Mouse (Mus musculus) C2C12 (cell line): ENCODE data around the gene Naxe.

ENCODE experiments used
- CEBPB ChIP-seq: IDR thresholded peaks from one replicate; pipeline ENCODE4 v1.6.1; 2011; ENCODE audit warnings: low read depth, mild to moderate bottlenecking, control low read depth, moderate library complexity
- CTCF ChIP-seq: IDR thresholded peaks from one replicate; pipeline ENCODE4 v1.5.1; 2011; ENCODE audit not compliant: control insufficient read depth, insufficient read depth, insufficient read length
- FOSL1 ChIP-seq: IDR thresholded peaks from one replicate; pipeline ENCODE4 v1.8.0; 2011; ENCODE audit warnings: mild to moderate bottlenecking, low read length; ENCODE audit not compliant: poor library complexity, insufficient read depth, severe bottlenecking
- MAX ChIP-seq: IDR thresholded peaks from one replicate; pipeline ENCODE4 v1.6.1; 2011; ENCODE audit warnings: mild to moderate bottlenecking, control low read depth
- MYOD1 ChIP-seq: IDR thresholded peaks from one replicate; pipeline ENCODE4 v1.6.1; 2011; ENCODE audit warnings: low read depth; ENCODE audit not compliant: control insufficient read depth, insufficient read length
- USF1 ChIP-seq: IDR thresholded peaks from one replicate; pipeline ENCODE4 v1.6.1; 2011; ENCODE audit warnings: low read depth, mild to moderate bottlenecking, control low read depth, moderate library complexity

- no peak for TF ChIP-seq MAX
- TF ChIP-seq USF1, result no peak
- no peak for TF ChIP-seq CTCF
- no peak for TF ChIP-seq FOSL1
- no peak for TF ChIP-seq CEBPB
- no peak for TF ChIP-seq MYOD1
Observed at GRCm38 (mm10) chr3:88077441-88077840, 19.1 kb upstream of the Naxe start.
